Mouse (Mus musculus) E14TG2a.4 (cell line): ENCODE measurements around the gene Slc3a1.

Experiments
- CTCF ChIP-seq: conservative IDR thresholded peaks from 2 replicates; pipeline ENCODE4 v1.5.1; 2014; ENCODE audit warnings: low read length
- NANOG ChIP-seq: IDR thresholded peaks from 2 replicates; pipeline ENCODE4 v1.6.1; 2014; ENCODE audit warnings: borderline replicate concordance, low read length, mixed read lengths

GRCm38 (mm10) chr17:85085335-85085734 lies 57.2 kb downstream of the Slc3a1 start:
- TF ChIP-seq CTCF = no peak
- TF ChIP-seq NANOG = no peak
